Mouse (Mus musculus): ENCODE results near the gene Armcx4.

- TF ChIP-seq POLR2A (IDR thresholded peaks at IDR 0.05; ENCODE audit: extremely low read depth, insufficient read depth, low read length) (no peak), CTCF (IDR thresholded peaks at IDR 0.05; ENCODE audit: low read depth, low read length) (0 out of 2 replicates have a peak, but pooled peaks have one; percentile 12)
Observed at GRCm38 (mm10) chrX:134648031-134648692, 38.2 kb upstream of the Armcx4 start.
